Mouse (Mus musculus) left cerebral cortex, adult 11 months (tissue): ENCODE data around the gene Pik3ip1.

Source experiments
- DNase-seq: peaks from one replicate; pipeline ENCODE4 v3.0.0; 2022; ENCODE audit warnings: low spot score

The Pik3ip1 gene

DNA sequence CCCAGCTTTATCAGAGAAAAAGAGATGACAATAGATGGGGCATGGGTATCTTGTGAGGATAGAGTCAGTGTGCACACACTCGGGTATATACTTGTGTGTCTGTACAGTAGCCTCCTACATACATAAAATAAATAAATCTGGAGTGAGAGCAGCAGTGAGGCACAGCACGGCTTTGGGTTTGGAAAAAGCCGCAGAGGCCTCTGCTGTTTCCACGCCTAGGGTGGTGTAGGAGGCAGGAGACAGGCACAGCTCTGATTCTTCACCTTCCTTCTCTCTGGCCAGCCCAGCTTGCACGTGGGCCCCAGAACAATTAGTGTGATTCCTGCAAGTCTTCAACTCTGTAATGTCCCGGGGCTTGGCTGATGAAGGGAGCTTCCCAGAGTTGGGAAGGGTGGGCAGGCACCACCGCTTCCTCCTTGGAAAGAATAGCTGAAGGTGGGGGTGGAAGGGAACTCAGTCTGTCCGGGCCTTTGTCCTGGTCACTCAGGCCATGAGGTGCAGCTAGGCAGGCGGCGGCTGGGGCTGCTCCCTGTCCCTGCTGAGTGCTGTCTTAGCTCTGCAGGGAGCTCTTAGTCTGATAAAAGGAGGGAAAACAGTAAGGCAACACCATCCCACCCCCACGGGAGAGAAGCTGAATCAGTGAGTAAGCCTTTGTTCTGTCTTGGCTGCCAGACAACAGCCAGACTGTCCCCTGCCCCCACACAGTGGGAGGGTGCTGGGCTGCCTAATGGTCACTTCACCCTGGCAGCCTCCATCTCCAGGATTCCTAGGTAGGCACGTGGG is 7.2 kb downstream of the Pik3ip1 start:
- DNase-seq: peak; percentile 77

- DNase-seq: no peak
Observed at GRCm38 (mm10) chr11:3337961-3338360, 7.8 kb downstream of the Pik3ip1 start.

GRCm38 (mm10) chr11:3341476-3341875 is 11.3 kb downstream of the Pik3ip1 start:
- no peak for DNase-seq

DNA sequence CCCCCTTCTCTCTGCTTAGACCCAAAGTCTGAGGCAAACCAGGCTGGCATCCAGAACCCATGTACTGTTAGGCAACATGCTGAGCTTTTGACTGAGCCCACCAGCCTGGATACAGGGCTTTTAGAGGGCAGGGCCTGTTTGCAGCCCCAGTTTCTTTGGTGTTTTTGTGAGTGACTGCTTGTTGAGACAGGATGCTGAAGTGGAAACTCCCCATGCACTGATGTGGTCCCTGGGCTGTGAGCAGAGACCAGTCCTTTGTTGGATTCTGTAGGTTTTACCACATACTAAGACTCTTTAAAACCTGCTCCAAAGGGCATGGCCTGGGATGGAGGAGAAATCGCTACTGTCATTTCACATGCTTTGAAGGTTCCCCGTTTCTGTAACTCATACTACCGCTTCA is 14.7 kb downstream of the Pik3ip1 start:
- no peak for DNase-seq

- no peak for DNase-seq
Observed at GRCm38 (mm10) chr11:3346351-3346750, 16.1 kb downstream of the Pik3ip1 start.

- peak; percentile 71 for DNase-seq
Observed at GRCm38 (mm10) chr11:3347091-3347834, 17.1 kb downstream of the Pik3ip1 start.

- DNase-seq: no peak
Observed at GRCm38 (mm10) chr11:3347835-3348195, 17.6 kb downstream of the Pik3ip1 start.

DNA sequence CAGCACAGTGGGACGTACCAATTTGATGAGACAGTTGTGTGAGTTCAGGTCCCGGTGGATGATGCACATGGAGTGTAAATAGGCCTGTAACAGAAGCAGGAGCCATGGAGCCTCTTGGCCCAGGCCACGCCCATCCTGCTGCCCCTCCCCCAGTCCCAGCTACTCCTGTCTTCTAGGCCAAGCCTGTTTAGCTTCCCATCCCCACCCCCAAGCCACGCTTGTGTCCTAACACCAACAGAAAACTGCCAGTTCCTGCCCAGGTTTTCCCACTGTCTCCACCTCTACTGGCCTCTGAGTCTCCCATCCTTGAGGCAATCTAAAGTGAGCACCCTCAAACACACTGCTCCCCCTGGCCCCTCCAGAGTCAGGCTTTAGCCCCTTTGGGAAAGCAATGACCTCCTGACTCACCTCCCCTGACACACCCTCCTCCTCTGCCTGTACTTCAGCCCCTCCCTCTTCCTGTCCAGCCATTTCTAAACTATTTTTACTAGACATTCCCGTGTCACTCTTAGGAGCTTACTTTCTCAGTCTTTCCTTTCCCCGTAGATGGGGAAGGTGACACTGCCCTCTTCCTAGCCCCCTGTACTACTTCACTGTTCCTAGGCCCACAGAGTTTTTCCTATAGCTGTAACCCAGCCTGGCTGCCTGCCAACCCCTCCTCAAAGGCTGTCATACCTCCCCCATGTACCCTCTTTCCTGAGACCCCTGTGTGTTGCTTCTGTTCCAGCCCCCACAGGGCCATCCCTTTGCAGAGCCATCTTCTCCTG is 18.6 kb downstream of the Pik3ip1 start:
- DNase-seq: no peak

- no peak for DNase-seq
Observed at GRCm38 (mm10) chr11:3349343-3349695, 19.1 kb downstream of the Pik3ip1 start.

- DNase-seq: no peak
Observed at GRCm38 (mm10) chr11:3352131-3352530, 21.9 kb downstream of the Pik3ip1 start.

GRCm38 (mm10) chr11:3352990-3353585 is 22.9 kb downstream of the Pik3ip1 start:
- DNase-seq: no peak

- no peak for DNase-seq
Observed at GRCm38 (mm10) chr11:3362854-3363253, 32.7 kb downstream of the Pik3ip1 start.

GRCm38 (mm10) chr11:3366411-3366810 is 36.2 kb downstream of the Pik3ip1 start:
- DNase-seq: no peak

DNA sequence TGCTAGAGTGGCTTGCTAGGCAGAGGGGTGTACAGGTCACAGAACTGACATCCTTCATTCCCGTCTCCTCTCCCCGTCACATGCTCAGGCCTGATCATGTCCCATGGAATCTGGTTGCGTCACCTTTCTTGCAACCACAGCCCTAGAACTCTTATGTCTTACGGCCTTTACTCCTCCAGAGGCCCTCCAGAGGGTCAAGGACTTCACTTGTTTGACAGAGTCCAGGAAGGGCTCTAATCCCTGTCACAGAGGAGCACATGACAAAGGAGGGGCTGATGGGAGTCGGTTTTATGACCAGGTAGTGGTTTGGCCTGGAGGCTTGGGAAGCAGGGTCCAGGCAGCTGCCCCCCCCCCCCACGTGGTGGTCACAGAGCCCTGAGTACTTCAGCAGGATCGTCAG is 38.8 kb downstream of the Pik3ip1 start:
- DNase-seq: no peak

DNA sequence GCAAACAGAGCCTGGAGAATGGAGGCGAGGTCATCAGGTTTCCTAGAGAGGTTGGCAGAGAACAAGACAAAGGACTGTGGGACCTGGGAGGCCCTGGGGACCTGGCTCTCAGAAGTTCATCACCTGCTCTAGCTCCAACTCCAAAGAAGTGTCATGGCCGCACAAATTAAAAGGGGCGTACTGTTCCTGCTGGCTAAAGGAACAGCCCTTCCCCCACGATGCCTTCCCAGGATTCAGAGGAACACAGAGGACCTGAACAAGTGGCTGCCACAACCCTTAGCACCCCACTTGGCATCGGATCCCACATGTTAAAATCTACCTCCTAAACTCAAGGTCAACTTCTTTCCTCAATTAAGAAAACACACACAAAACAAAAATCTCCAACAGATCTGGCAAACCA is 39.2 kb downstream of the Pik3ip1 start:
- no peak for DNase-seq

DNA sequence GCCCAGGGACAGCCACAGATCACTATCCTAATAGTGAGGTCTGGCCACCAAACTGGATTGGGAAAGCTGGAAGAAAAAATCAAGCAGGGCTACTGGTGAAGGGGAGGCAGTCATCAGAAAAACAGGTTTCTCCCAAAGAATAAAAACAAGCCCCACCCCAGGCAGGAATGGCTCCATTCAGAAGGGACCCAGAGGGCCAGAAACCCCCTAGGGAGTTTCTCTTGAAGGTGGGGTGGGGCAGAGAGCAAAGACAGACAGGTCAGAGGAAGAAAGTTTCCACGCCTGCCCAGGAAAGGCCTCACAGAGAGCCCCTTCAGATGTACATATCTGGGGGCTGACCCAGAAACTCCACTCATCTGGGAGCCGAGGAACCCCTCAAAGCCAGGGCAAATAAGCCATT is 40.0 kb downstream of the Pik3ip1 start:
- no peak for DNase-seq

GRCm38 (mm10) chr11:3370928-3371598 is 40.9 kb downstream of the Pik3ip1 start:
- DNase-seq: peak; percentile 80

- no peak for DNase-seq
Observed at GRCm38 (mm10) chr11:3371599-3372295, 41.5 kb downstream of the Pik3ip1 start.

DNA sequence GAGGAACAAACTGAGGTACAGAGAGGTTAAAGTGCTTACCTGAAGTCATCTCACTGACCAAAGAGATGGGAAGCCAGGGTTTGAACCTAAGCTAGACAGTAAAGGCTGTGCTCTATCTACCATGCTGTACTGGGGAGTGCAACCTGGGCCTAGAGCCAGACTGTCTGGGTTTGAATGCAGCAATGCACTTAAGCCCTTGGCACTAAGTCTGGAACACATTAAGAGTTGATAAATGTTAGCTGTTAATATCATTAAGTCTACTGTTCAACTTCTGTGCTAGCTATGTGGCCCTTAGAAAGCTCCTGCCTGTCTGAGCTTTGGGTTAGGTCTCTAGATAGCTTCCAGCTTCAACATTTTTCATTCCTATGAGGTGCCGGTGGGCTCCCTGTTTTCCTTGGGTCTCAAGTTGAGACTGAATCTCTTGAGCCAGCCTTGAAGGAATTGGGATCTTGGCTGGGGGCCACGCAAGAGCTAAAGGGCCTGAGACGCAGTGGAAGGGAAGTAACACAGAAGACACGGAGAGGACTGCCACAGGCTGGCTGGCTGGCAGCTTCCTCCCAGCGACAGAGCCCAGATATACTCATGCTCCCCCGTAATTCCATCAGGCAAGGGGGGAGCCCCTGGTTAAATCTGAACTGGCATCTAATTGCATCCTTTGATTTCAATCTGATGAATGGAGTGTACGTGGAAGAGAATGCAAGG is 43.5 kb downstream of the Pik3ip1 start:
- DNase-seq: no peak

DNA sequence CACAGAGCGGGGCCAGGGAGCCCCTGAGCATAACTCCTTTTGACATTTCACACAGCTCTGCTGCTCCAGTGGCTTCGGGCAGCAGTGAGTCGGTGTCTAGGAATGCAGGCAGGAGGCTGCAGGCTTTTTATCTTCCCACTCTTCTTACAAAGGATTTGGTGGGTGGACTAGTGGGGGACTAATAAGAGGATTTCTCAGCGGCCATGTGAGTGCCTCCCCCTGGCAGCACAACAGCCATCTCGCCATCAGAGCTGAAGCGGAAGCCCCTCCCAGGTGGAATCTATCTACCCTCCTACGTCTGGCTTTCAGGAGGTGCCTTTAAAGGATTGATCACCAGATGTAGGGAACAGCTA is 44.1 kb downstream of the Pik3ip1 start:
- no peak for DNase-seq

DNA sequence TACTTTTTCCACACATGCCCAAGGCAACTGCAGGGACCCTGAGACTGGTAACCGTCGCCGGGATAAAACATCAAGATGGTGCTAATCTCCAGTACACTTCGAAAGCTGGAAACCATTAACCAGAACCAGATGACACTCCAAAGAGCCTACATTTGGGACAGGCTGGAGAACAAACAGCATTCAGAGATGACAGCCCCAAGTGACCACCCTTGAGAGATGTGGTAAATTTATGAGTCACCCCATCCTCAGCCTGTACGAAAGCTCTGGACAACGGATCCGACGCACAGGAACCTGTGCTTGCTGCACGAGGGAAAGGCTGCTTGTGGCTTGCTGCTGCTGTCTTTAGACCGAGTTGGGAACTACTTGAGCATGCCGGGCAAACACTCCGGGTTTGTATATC is 44.5 kb downstream of the Pik3ip1 start:
- no peak for DNase-seq
